Mouse (Mus musculus) left cerebral cortex, postnatal 4 days (tissue): Measurements from ENCODE around the gene Prss23. TPM values are rescaled to one million over a fixed set of nuclear protein-coding genes. Genes with fewer than 3 reads are reported as not detected.

Experiments
- DNase-seq: peaks from one replicate; pipeline ENCODE4 v3.0.0-alpha.2; 2022
- intact Hi-C: fragments of 180-260 bp; cut with DNase I; formaldehyde crosslinking; loops from one replicate; pipeline ENCODE4 v1.15.1; 2025
- total RNA-seq, 2 experiments: library from RNA; stranded (reverse); gene quantifications; 2 replicates each; pipeline ENCODE4 v1.2.3; 2021

Gene Prss23
- total RNA-seq, result 1 to 10 TPM; 4.0 to 5.1 TPM

- DNase-seq, result no peak
- intact Hi-C loops, result no loop called here
Observed at GRCm38 (mm10) chr7:89526731-89527429, at the start of gene Prss23. Prss23 (minus strand) TSS chr7:89527187.

GRCm38 (mm10) chr7:89576127-89576526 is 49.1 kb upstream of the Prss23 start:
- no peak for DNase-seq
- intact Hi-C loops, result no loop called here

- intact Hi-C loops, result no loop called here
- DNase-seq, result no peak
Observed at GRCm38 (mm10) chr7:89564569-89564968, 37.6 kb upstream of the Prss23 start.

GRCm38 (mm10) chr7:89563501-89563900 is 36.5 kb upstream of the Prss23 start:
- intact Hi-C loops, result no loop called here
- DNase-seq, result no peak

- intact Hi-C loops, result no loop called here
Observed at GRCm38 (mm10) chr7:89562140-89562539, 35.2 kb upstream of the Prss23 start.

GRCm38 (mm10) chr7:89560939-89561338 is 34.0 kb upstream of the Prss23 start:
- DNase-seq, result no peak
- intact Hi-C loops, result no loop called here

More at GRCm38 (mm10) chr7:89562140-89562539, 35.2 kb upstream of the Prss23 start:
- no peak for DNase-seq

GRCm38 (mm10) chr7:89559633-89560032 is 32.6 kb upstream of the Prss23 start:
- DNase-seq, result no peak
- intact Hi-C loops, result no loop called here

- intact Hi-C loops, result no loop called here
Observed at GRCm38 (mm10) chr7:89559105-89559504, 32.1 kb upstream of the Prss23 start.

GRCm38 (mm10) chr7:89558446-89559039 is 31.6 kb upstream of the Prss23 start:
- intact Hi-C loops, result no loop called here
- no peak for DNase-seq

More at GRCm38 (mm10) chr7:89559105-89559504, 32.1 kb upstream of the Prss23 start:
- DNase-seq, result no peak

GRCm38 (mm10) chr7:89557056-89557455 is 30.1 kb upstream of the Prss23 start:
- intact Hi-C loops, result no loop called here
- no peak for DNase-seq

- DNase-seq, result no peak
- intact Hi-C loops, result no loop called here
Observed at GRCm38 (mm10) chr7:89556652-89557051, 29.7 kb upstream of the Prss23 start.

- DNase-seq, result no peak
- intact Hi-C loops, result no loop called here
Observed at GRCm38 (mm10) chr7:89555170-89555569, 28.2 kb upstream of the Prss23 start.

- intact Hi-C loops, result no loop called here
- DNase-seq, result no peak
Observed at GRCm38 (mm10) chr7:89554068-89554467, 27.1 kb upstream of the Prss23 start.

GRCm38 (mm10) chr7:89540976-89541375 is 14.0 kb upstream of the Prss23 start:
- no peak for DNase-seq
- intact Hi-C loops, result no loop called here

- no peak for DNase-seq
- intact Hi-C loops, result no loop called here
Observed at GRCm38 (mm10) chr7:89539391-89539790, 12.4 kb upstream of the Prss23 start.

GRCm38 (mm10) chr7:89527430-89527856 is 456 bp upstream of the Prss23 start:
- DNase-seq, result no peak
- intact Hi-C loops, result no loop called here

- intact Hi-C loops, result no loop called here
- no peak for DNase-seq
Observed at GRCm38 (mm10) chr7:89523816-89524215, 3.2 kb downstream of the Prss23 start.

- intact Hi-C loops, result no loop called here
- DNase-seq, result no peak
Observed at GRCm38 (mm10) chr7:89522170-89522569, 4.8 kb downstream of the Prss23 start.

- DNase-seq, result peak; percentile 82
- intact Hi-C loops, result no loop called here
Observed at GRCm38 (mm10) chr7:89517460-89518390, 9.3 kb downstream of the Prss23 start.

- no peak for DNase-seq
- intact Hi-C loops, result no loop called here
Observed at GRCm38 (mm10) chr7:89516551-89517459, 10.2 kb downstream of the Prss23 start.
